Mouse (Mus musculus): ENCODE data around the gene Pip5kl1.
A peak's percentile ranks its signal among the peaks of the same experiment; 100 is the strongest.

Pip5kl1 gene

GRCm38 (mm10) chr2:32574497-32574896 is at the start of gene Pip5kl1:
TSS of gene Pip5kl1 (plus strand) at chr2:32574797.
- no peak for DNase-seq

GRCm38 (mm10) chr2:32525816-32526215 is 48.8 kb upstream of the Pip5kl1 start:
- no peak for DNase-seq

GRCm38 (mm10) chr2:32527468-32527966 is 47.1 kb upstream of the Pip5kl1 start:
- no peak for DNase-seq

GRCm38 (mm10) chr2:32528326-32528725 is 46.3 kb upstream of the Pip5kl1 start:
- no peak for DNase-seq

- DNase-seq = no peak
Measured at GRCm38 (mm10) chr2:32530479-32530878, 44.1 kb upstream of the Pip5kl1 start.

- no peak for DNase-seq
Measured at GRCm38 (mm10) chr2:32533163-32533562, 41.4 kb upstream of the Pip5kl1 start.

- peak; percentile 32 for DNase-seq
Measured at GRCm38 (mm10) chr2:32534061-32534732, 40.4 kb upstream of the Pip5kl1 start.

GRCm38 (mm10) chr2:32534733-32535471 is 39.7 kb upstream of the Pip5kl1 start, which contains the start of gene Fam102a:
TSS of gene Fam102a (plus strand) at chr2:32535332.
- DNase-seq = peak; percentile 98

- peak; percentile 63 for DNase-seq
Measured at GRCm38 (mm10) chr2:32535501-32535991, 39.1 kb upstream of the Pip5kl1 start.

- no peak for DNase-seq
Measured at GRCm38 (mm10) chr2:32536086-32536633, 38.4 kb upstream of the Pip5kl1 start.

GRCm38 (mm10) chr2:32536634-32537359 is 37.8 kb upstream of the Pip5kl1 start:
- DNase-seq = no peak

GRCm38 (mm10) chr2:32537360-32537905 is 37.2 kb upstream of the Pip5kl1 start:
- peak; percentile 29 for DNase-seq

- no peak for DNase-seq
Measured at GRCm38 (mm10) chr2:32537941-32538340, 36.7 kb upstream of the Pip5kl1 start.

GRCm38 (mm10) chr2:32538461-32538860 is 36.1 kb upstream of the Pip5kl1 start:
- no peak for DNase-seq

GRCm38 (mm10) chr2:32539452-32539981 is 35.1 kb upstream of the Pip5kl1 start:
- no peak for DNase-seq

GRCm38 (mm10) chr2:32541333-32541908 is 33.2 kb upstream of the Pip5kl1 start:
- DNase-seq = no peak

GRCm38 (mm10) chr2:32541986-32542573 is 32.5 kb upstream of the Pip5kl1 start:
- DNase-seq = no peak

- DNase-seq = no peak
Measured at GRCm38 (mm10) chr2:32543031-32543449, 31.6 kb upstream of the Pip5kl1 start.

GRCm38 (mm10) chr2:32546951-32547350 is 27.6 kb upstream of the Pip5kl1 start:
- DNase-seq = no peak

- no peak for DNase-seq
Measured at GRCm38 (mm10) chr2:32547380-32547779, 27.2 kb upstream of the Pip5kl1 start.

GRCm38 (mm10) chr2:32547964-32548739 is 26.4 kb upstream of the Pip5kl1 start:
- DNase-seq = no peak

Data from liver (tissue).